13 mouse cellular contexts compared by ENCODE assay signal in the genomic region with DNA sequence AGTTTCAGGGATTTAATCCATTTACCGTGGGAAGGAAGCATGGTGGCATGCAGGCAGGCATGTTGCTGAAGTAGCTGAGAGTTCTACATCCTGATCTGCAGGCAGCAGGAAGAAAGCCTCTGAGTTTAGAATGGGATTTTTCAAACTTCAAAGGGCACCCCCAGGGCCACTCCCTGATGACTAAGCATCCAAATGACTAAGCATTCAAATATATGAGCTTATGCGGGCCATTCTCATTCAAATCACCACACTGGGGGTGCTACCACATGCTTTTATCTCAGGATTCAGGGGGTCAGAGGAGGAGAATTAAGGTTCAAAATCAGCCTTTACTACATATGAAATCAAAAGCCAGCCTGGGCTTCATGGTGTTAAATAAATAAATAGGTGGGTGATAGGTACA. TPM values are rescaled to one million over a fixed set of nuclear protein-coding genes. Genes with fewer than 3 reads are reported as not detected.
A peak's percentile ranks its signal among the peaks of the same experiment; 100 is the strongest.
DNase-seq lines count a peak whose midpoint lies in the region; TF ChIP-seq lines count a peak whose summit lies in the region.
"Had no signal": no experiment of that assay in that cellular context is flagged by ENCODE, and none has a peak within 500 bp of the region (broad histone marks: within the 10 kb centered on the region; RNA-seq: fewer than 3 reads in every experiment).

No protein-coding gene starts in this region.

- H3K9ac ChIP-seq in ES-E14 (ENCODE audit: insufficient read depth, low read depth, low read length, poor library complexity, severe bottlenecking), result no peak overlapping the region
- H3K9ac ChIP-seq: heart, embryonic 13.5 days; neural tube, embryonic 13.5 days had no signal

- no peaks in the 10 kb centered on the region for H3K9me3 ChIP-seq in ES-E14 (ENCODE audit: control insufficient read depth, insufficient read depth, low read depth, low read length)
- H3K9me3 ChIP-seq: heart, embryonic 13.5 days; megakaryocyte, embryonic 14.5 days; neural tube, embryonic 13.5 days had no signal

- no peak overlapping the region for H3K27ac ChIP-seq in ES-E14 (ENCODE audit: insufficient read depth, low read depth, low read length, poor library complexity, severe bottlenecking)
- H3K27ac ChIP-seq: heart, embryonic 13.5 days; neural tube, embryonic 13.5 days had no signal

- in situ Hi-C loops in ES-E14 (cut with MboI; ENCODE audit: low sequenced_read_pairs in 2 of 2, unreplicated experiment in 2 of 2), result no loop called here

- H3K4me1 ChIP-seq in ES-E14 (ENCODE audit: control insufficient read depth in 2 of 2, insufficient read depth in 2 of 2, low read length in 2 of 2, poor library complexity in 1 of 2), result peaks cover 7 to 12% of the 10 kb centered on the region in 2 experiments
- H3K4me1 ChIP-seq: heart, embryonic 13.5 days; megakaryocyte, embryonic 14.5 days; neural tube, embryonic 13.5 days had no signal

- no peaks in the 10 kb centered on the region for H3K36me3 ChIP-seq in ES-E14 (ENCODE audit: control insufficient read depth, insufficient read depth, low read length, poor library complexity, severe bottlenecking)
- H3K36me3 ChIP-seq: heart, embryonic 13.5 days; neural tube, embryonic 13.5 days had no signal

- H3K4me3 ChIP-seq in ES-E14 (ENCODE audit: insufficient read depth in 1 of 2, low read depth in 1 of 2, low read length in 2 of 2, poor library complexity in 1 of 2, severe bottlenecking in 1 of 2), result no peak overlapping the region
- H3K4me3 ChIP-seq: heart, embryonic 13.5 days; megakaryocyte, embryonic 14.5 days; neural tube, embryonic 13.5 days had no signal

- DNase-seq in adrenal gland, adult 2 months, result peak; percentile 51
- DNase-seq in adrenal gland, postnatal 25 days, result no peak
- DNase-seq in 3T3-L1 (ENCODE audit: low read depth, low spot score) (peak; percentile 79), ES-E14 (ENCODE audit: low read depth, low spot score) (peak; percentile 56)
- peak; percentile 29 to 32 for DNase-seq in adrenal gland, postnatal 36 days
- DNase-seq in T-cell, adult 2 months (ENCODE audit: low spot score), result no peak
- DNase-seq in right cerebral cortex, postnatal 4 days, result no peak
- no peak for DNase-seq in urinary bladder, adult 18-20 months (ENCODE audit: low spot score in 2 of 2)
- DNase-seq: kidney, adult 9 months; layer of hippocampus, postnatal 36 days had no signal

TF ChIP-seq in ES-E14, 5 proteins besides CTCF, POLR2A, EP300 and RAD21:
- TF ChIP-seq HCFC1 (IDR thresholded peaks at IDR 0.05; ENCODE audit: borderline replicate concordance, insufficient read depth, low read length) (no peak), MAFK (IDR thresholded peaks at IDR 0.05; ENCODE audit: insufficient read depth, low read depth, low read length) (peak; percentile 90), CHD2 (IDR thresholded peaks at IDR 0.05; ENCODE audit: low read depth, low read length) (peak; percentile 41; the same call in 1 of the 2 replicates)

RNA-seq across cellular contexts. Expression of a gene that starts 5.7 kb away (rescaled TPM):
- total RNA-seq in adrenal gland, adult 2 months (2021), result 10 to 100 TPM; 42.8 to 45.1 TPM
- 5.8 and 7.4 TPM in 2 replicates for polyA plus RNA-seq in adrenal gland, adult 2 months (2012; rRNA removed)
- total RNA-seq in adrenal gland, postnatal 25 days (2021), result 40.2 and 55.0 TPM in 2 replicates
- 18.1 and 19.8 TPM in 2 replicates for total RNA-seq in ES-E14 (2012; rRNA removed)
- 10 to 100 TPM; 41.8 to 44.0 TPM for total RNA-seq in adrenal gland, postnatal 36 days (2021)

Comparison
In these comparisons a context has a peak if more than half of its experiments do, and no peak if none do; other contexts are left out.
1. DNase-seq: peak in adrenal gland, adult 2 months (single experiment), 3T3-L1 (single experiment), ES-E14 (single experiment) and adrenal gland, postnatal 36 days (2 of 2); none in adrenal gland, postnatal 25 days (single experiment), T-cell, adult 2 months (single experiment), right cerebral cortex, postnatal 4 days (single experiment) and urinary bladder, adult 18-20 months (0 of 2).